Mouse (Mus musculus) heart, embryonic 10.5 days (tissue): ENCODE data around the gene Tbca. TPM values are rescaled to one million over a fixed set of nuclear protein-coding genes. Genes with fewer than 3 reads are reported as not detected.

Experiments used
- DNase-seq: peaks from one replicate; pipeline ENCODE4 v3.0.0-alpha.2; 2017; ENCODE audit warnings: low spot score
- H3K27ac ChIP-seq: fragments of 300-500 bp; sonication (generic); 2 replicates; pipeline ENCODE4 v1.5.1; 2016; ENCODE audit warnings: mild to moderate bottlenecking
- H3K27me3 ChIP-seq: fragments of 300-500 bp; sonication (generic); 2 replicates; pipeline ENCODE4 v1.6.1; 2016; ENCODE audit warnings: mild to moderate bottlenecking; ENCODE audit not compliant: poor library complexity, insufficient read depth, severe bottlenecking
- H3K36me3 ChIP-seq: fragments of 300-500 bp; sonication (generic); 2 replicates; pipeline ENCODE4 v1.6.1; 2016; ENCODE audit warnings: mild to moderate bottlenecking, moderate library complexity
- H3K4me1 ChIP-seq: fragments of 300-500 bp; sonication (generic); 2 replicates; pipeline ENCODE4 v1.6.1; 2016; ENCODE audit warnings: mild to moderate bottlenecking
- H3K4me3 ChIP-seq: fragments of 300-500 bp; sonication (generic); 2 replicates; pipeline ENCODE4 v1.5.1; 2016; ENCODE audit warnings: mild to moderate bottlenecking, moderate library complexity
- H3K9me3 ChIP-seq: fragments of 300-500 bp; sonication (generic); 2 replicates; pipeline ENCODE4 v1.6.1; 2016; ENCODE audit warnings: mild to moderate bottlenecking, moderate library complexity
- WGBS: fragments of 180-500 bp; shearing (Covaris S2); methylation state at CpG from one replicate; pipeline ENCODE4 v1.1.7; 2016; 5-methylcytosine and 5-hydroxymethylcytosine counted together
- polyA plus RNA-seq: library from polyadenylated mRNA; unstranded; fragments of >200 nt; fragmentation: Nextera tagmentation; extraction: Ambion mirVana; gene quantifications from 2 replicates; pipeline ENCODE4 v1.2.1, GENCODE M21; 2016

The Tbca gene
- polyA plus RNA-seq, 1 experiment from 2014 or later, result 226 TPM

DNA sequence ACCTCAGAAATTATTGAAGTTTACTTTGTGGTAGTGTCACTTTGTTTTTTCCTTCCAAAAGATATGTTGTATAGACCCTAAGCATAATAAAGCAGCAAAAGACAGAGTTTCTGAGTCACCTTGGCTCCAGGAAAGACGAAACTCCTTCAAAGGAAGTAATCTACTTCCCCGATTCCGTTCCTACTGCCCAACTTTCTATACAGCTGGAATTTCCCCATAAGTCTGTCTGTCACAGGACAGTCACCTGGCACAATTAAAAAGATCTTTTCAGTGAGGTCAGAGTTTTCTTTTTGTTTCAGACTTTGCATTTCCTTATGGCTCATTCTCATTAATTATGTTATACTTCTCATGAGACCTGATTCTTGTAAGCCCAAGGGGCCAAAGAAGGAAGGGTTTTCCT, 25.1 kb downstream of the Tbca start:
- no peak for DNase-seq
- peaks cover 11% of the 10 kb centered on the region; the same call in 1 of the 2 replicates for H3K4me1 ChIP-seq
- 64% methylated on average over 3 of the region's 3 CpGs for WGBS
- H3K36me3 ChIP-seq, result 0 out of 2 replicates have a peak, but pooled peaks cover 2% of the 10 kb centered on the region
- no peak overlapping the region for H3K27ac ChIP-seq
- H3K27me3 ChIP-seq, result no peaks in the 10 kb centered on the region
- no peak overlapping the region for H3K4me3 ChIP-seq
- no peaks in the 10 kb centered on the region for H3K9me3 ChIP-seq

DNA sequence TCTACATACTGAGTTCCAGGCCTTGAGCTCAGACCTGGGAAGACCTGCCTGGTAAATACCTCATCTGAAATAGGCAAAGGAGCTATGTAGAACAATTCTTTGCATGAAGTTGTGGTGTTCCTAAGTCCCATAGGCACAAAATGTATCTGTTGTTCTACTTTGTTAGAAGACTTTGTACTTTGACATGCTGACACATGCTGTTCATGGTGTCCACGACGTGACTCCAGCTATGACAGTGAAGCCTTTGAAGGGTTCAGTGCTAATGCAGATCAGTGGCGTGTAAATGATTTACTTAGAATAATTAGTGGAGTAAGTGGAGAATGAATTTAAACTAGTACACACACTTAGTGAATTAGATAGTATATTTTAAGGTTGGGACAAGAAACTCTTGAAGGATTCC, 31.8 kb downstream of the Tbca start:
- no peak for DNase-seq
- Histone ChIP-seq H3K36me3 (peaks cover 7% of the 10 kb centered on the region; the same call in 1 of the 2 replicates), H3K27me3 (no peaks in the 10 kb centered on the region), H3K4me3 (no peak overlapping the region), H3K9me3 (no peaks in the 10 kb centered on the region), H3K27ac (no peak overlapping the region), H3K4me1 (peaks cover 12% of the 10 kb centered on the region)
- 83% methylated on average over 3 of the region's 3 CpGs for WGBS

DNA sequence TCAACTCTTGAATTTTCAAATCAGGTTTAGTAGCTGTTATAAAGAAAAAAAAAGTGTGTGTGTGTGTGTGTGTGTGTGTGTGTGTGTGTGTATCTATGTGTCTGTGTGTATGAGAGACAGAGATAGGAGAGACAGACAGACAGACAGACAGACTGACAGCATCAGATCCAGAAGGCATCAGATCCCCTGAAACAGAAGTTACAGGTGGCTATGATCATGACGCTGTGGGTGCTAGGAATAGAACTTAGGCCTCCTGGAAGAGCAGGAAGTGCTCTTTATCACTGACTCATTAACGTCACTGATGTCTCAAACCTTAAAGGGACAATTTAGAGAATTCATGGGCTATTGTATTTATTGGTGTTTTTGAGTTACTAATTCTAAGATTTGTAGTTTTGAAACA, 32.2 kb downstream of the Tbca start:
- Histone ChIP-seq H3K4me1 (peaks cover 12% of the 10 kb centered on the region), H3K27me3 (no peaks in the 10 kb centered on the region), H3K4me3 (no peak overlapping the region), H3K36me3 (peaks cover 7% of the 10 kb centered on the region; the same call in 1 of the 2 replicates), H3K27ac (no peak overlapping the region), H3K9me3 (no peaks in the 10 kb centered on the region)
- DNase-seq, result no peak
- 42% methylated on average over 2 of the region's 2 CpGs for WGBS

GRCm38 (mm10) chr13:94826389-94826788, 37.7 kb downstream of the Tbca start:
- H3K9me3 ChIP-seq, result no peaks in the 10 kb centered on the region
- peaks cover 7% of the 10 kb centered on the region; the same call in 1 of the 2 replicates for H3K36me3 ChIP-seq
- no peak overlapping the region for H3K4me3 ChIP-seq
- no peak for DNase-seq
- no peak overlapping the region for H3K27ac ChIP-seq
- 81% methylated on average over 5 of the region's 5 CpGs for WGBS
- H3K27me3 ChIP-seq, result no peaks in the 10 kb centered on the region
- H3K4me1 ChIP-seq, result peaks cover 33% of the 10 kb centered on the region

DNA sequence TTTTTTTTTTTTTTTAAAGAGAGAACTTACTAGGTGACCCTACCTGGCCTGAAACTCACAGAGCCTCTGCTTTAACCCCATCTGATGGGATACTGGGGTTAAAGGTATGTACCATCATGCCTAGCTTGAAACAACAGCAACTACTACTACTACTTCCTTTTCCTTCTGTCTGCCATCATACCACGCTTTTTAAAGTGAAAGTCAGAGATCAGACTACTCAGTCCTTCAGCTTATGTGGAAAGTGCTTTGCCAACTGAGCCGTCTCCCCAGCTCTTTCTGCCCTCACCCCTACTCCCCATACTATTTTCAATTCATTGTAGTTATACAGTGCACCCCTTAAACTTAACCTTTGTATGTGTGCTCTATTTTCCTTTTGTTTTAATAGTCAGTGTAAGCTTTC, 38.3 kb downstream of the Tbca start:
- H3K27ac ChIP-seq, result no peak overlapping the region
- WGBS, result 85% methylated on average over 2 of the region's 2 CpGs
- H3K9me3 ChIP-seq, result no peaks in the 10 kb centered on the region
- no peak for DNase-seq
- no peak overlapping the region for H3K4me3 ChIP-seq
- H3K27me3 ChIP-seq, result no peaks in the 10 kb centered on the region
- peaks cover 7% of the 10 kb centered on the region; the same call in 1 of the 2 replicates for H3K36me3 ChIP-seq
- peaks cover 33% of the 10 kb centered on the region for H3K4me1 ChIP-seq

GRCm38 (mm10) chr13:94827847-94828246, 39.1 kb downstream of the Tbca start:
- Histone ChIP-seq H3K27ac (no peak overlapping the region), H3K36me3 (peaks cover 13% of the 10 kb centered on the region), H3K4me3 (no peak overlapping the region), H3K4me1 (peaks cover 33% of the 10 kb centered on the region), H3K9me3 (no peaks in the 10 kb centered on the region), H3K27me3 (no peaks in the 10 kb centered on the region)
- 32% methylated on average over 2 of the region's 2 CpGs for WGBS
- no peak for DNase-seq

DNA sequence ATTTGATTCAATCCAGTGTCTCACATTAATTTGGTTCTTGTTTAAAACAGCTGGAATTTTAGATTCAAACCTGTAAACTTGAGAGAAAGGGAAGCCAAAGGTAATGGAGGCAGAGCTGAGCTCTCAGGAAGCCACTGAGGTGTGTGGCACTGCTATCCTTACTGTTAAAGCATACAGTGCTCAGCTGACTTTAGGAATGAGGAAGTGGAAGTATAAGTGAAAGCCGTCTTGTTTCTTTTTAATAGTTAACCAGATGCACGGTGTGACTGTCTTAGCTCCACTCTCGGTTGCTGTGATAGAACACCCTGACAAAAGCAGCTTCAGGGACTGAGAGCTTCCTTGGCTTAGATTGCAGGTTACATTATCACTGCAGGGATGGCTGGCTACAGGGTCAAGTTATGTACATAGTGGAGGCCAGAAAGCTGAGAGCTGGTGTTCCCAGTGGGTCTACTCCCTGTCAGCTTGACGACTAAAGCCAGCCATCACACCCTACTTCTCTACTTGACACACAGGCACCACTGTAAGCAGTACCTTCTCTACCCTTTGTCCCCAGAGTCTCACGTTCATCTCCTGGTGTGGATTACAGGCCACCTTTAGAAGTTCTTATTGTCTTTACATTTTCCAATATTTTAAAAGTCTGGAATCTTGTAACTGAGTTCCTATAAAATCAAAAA, 49.5 kb downstream of the Tbca start:
- Histone ChIP-seq H3K27me3 (no peaks in the 10 kb centered on the region), H3K4me1 (no peaks in the 10 kb centered on the region), H3K27ac (no peak overlapping the region), H3K36me3 (peaks cover 48% of the 10 kb centered on the region), H3K9me3 (no peaks in the 10 kb centered on the region), H3K4me3 (no peak overlapping the region)
- 87% methylated on average over 5 of the region's 5 CpGs for WGBS
- no peak for DNase-seq

- Histone ChIP-seq H3K27me3 (no peaks in the 10 kb centered on the region), H3K9me3 (no peaks in the 10 kb centered on the region), H3K27ac (no peak overlapping the region), H3K4me1 (no peaks in the 10 kb centered on the region), H3K36me3 (peaks cover 49% of the 10 kb centered on the region), H3K4me3 (no peak overlapping the region)
- WGBS, result 87% methylated on average over 8 of the region's 8 CpGs
- no peak for DNase-seq
Measured at GRCm38 (mm10) chr13:94838756-94839337, 50.1 kb downstream of the Tbca start.

- Histone ChIP-seq H3K27me3 (no peaks in the 10 kb centered on the region), H3K4me1 (no peaks in the 10 kb centered on the region), H3K4me3 (no peak overlapping the region), H3K36me3 (peaks cover 30% of the 10 kb centered on the region), H3K9me3 (no peaks in the 10 kb centered on the region), H3K27ac (no peak overlapping the region)
- 72% methylated on average over 5 of the region's 5 CpGs for WGBS
- no peak for DNase-seq
Measured at GRCm38 (mm10) chr13:94843236-94843635, 54.5 kb downstream of the Tbca start.

- Histone ChIP-seq H3K27me3 (no peaks in the 10 kb centered on the region), H3K4me1 (0 out of 2 replicates have a peak, but pooled peaks cover 6% of the 10 kb centered on the region), H3K27ac (no peak overlapping the region), H3K4me3 (no peak overlapping the region), H3K36me3 (peaks cover 12% of the 10 kb centered on the region; the same call in 1 of the 2 replicates), H3K9me3 (no peaks in the 10 kb centered on the region)
- 69% methylated on average over 7 of the region's 7 CpGs for WGBS
- no peak for DNase-seq
Measured at GRCm38 (mm10) chr13:94847870-94848269, 59.2 kb downstream of the Tbca start.

GRCm38 (mm10) chr13:94849351-94849750, 60.6 kb downstream of the Tbca start:
- Histone ChIP-seq H3K9me3 (no peaks in the 10 kb centered on the region), H3K4me1 (0 out of 2 replicates have a peak, but pooled peaks cover 6% of the 10 kb centered on the region), H3K27me3 (no peaks in the 10 kb centered on the region), H3K27ac (no peak overlapping the region), H3K36me3 (no peaks in the 10 kb centered on the region), H3K4me3 (no peak overlapping the region)
- no peak for DNase-seq
- WGBS, result 68% methylated on average over 13 of the region's 13 CpGs

- Histone ChIP-seq H3K4me1 (no peaks in the 10 kb centered on the region), H3K4me3 (no peak overlapping the region), H3K27me3 (peaks cover 39% of the 10 kb centered on the region), H3K27ac (no peak overlapping the region), H3K36me3 (no peaks in the 10 kb centered on the region), H3K9me3 (no peaks in the 10 kb centered on the region)
- WGBS, result 72% methylated on average over 8 of the region's 8 CpGs
- DNase-seq, result no peak
Measured at GRCm38 (mm10) chr13:94858016-94858575, 69.4 kb downstream of the Tbca start.

- Histone ChIP-seq H3K4me3 (no peak overlapping the region), H3K36me3 (no peaks in the 10 kb centered on the region), H3K4me1 (no peaks in the 10 kb centered on the region), H3K27me3 (peaks cover 50% of the 10 kb centered on the region), H3K27ac (no peak overlapping the region), H3K9me3 (no peaks in the 10 kb centered on the region)
- 75% methylated on average over 8 of the region's 8 CpGs for WGBS
- no peak for DNase-seq
Measured at GRCm38 (mm10) chr13:94859256-94859655, 70.5 kb downstream of the Tbca start.
